Mouse (Mus musculus) v-Abl transformed pro-B cells (cell line): ENCODE measurements at regions not wholly inside any gene's neighbourhood (a gene's known extent, or its start where the extent isn't known, plus 50 kb on each side); places are given as distances from the start of the nearest gene placed in this dataset.
"Not testable (repeated sequence)": the region's sequence is repeated elsewhere in the genome, so short reads cannot be mapped to it uniquely, and the experiment has no call there.

ENCODE experiments used
- in situ Hi-C, 2 experiments: fragments of 400-800 bp; cut with MboI; formaldehyde crosslinking; loops; one replicate each; pipeline ENCODE4 v1.15.1; 2025; ENCODE audit not compliant: unreplicated experiment in 2 of 2

- in situ Hi-C loops = no loop called here
Observed at GRCm38 (mm10) chr5:102123285-102123684, 53.6 kb upstream of the Wdfy3 start.

GRCm38 (mm10) chr5:102126737-102127136, 57.0 kb upstream of the Wdfy3 start:
- in situ Hi-C loops = no loop called here

GRCm38 (mm10) chr5:102147991-102148390, 78.3 kb upstream of the Wdfy3 start:
- in situ Hi-C loops = no loop called here

- in situ Hi-C loops = loop anchor here (5.0 to 25.0 kb wide), 2 partner anchors 543 to 1788 kb away; no protein-coding TSS in a partner anchor
Observed at GRCm38 (mm10) chr5:102149481-102150129, 79.9 kb upstream of the Wdfy3 start.

- in situ Hi-C loops = loop anchor here (5.0 to 25.0 kb wide), 3 partner anchors 1493 to 1778 kb away; partner anchors contain the start of gene 1700016H13Rik (in 1 of the 2)
Observed at GRCm38 (mm10) chr5:102159621-102160020, 89.9 kb upstream of the Wdfy3 start.

GRCm38 (mm10) chr5:102167981-102168380, 98.3 kb upstream of the Wdfy3 start:
- in situ Hi-C loops = loop anchor here in 1 of 2 experiments (25.0 kb wide), 1 partner anchor 1769 kb away; no protein-coding TSS in a partner anchor

GRCm38 (mm10) chr5:102171808-102172207, 102.1 kb upstream of the Wdfy3 start:
- in situ Hi-C loops = loop anchor here in 1 of 2 experiments (25.0 kb wide), 1 partner anchor 1765 kb away; no protein-coding TSS in a partner anchor

GRCm38 (mm10) chr5:102180250-102180649, 110.5 kb upstream of the Wdfy3 start:
- in situ Hi-C loops = no loop called here

- in situ Hi-C loops = not testable (repeated sequence)
Observed at GRCm38 (mm10) chr5:102188951-102189350, 119.2 kb upstream of the Wdfy3 start.

- in situ Hi-C loops = loop anchor here (5.0 kb wide), 6 partner anchors 486 to 1456 kb away; no protein-coding TSS in a partner anchor
Observed at GRCm38 (mm10) chr5:102206456-102206855, 136.7 kb upstream of the Wdfy3 start.

- in situ Hi-C loops = loop anchor here (5.0 kb wide), 6 partner anchors 485 to 1455 kb away; no protein-coding TSS in a partner anchor
Observed at GRCm38 (mm10) chr5:102206953-102207352, 137.2 kb upstream of the Wdfy3 start.

GRCm38 (mm10) chr5:102213145-102213544, 143.4 kb upstream of the Wdfy3 start:
- in situ Hi-C loops = no loop called here

GRCm38 (mm10) chr5:102227131-102227530, 157.4 kb upstream of the Wdfy3 start:
- in situ Hi-C loops = no loop called here

GRCm38 (mm10) chr5:102242614-102243013, 172.9 kb upstream of the Wdfy3 start:
- in situ Hi-C loops = no loop called here

GRCm38 (mm10) chr5:102244706-102245105, 175.0 kb upstream of the Wdfy3 start:
- in situ Hi-C loops = no loop called here

- in situ Hi-C loops = no loop called here
Observed at GRCm38 (mm10) chr5:102248747-102249146, 179.0 kb upstream of the Wdfy3 start.

- in situ Hi-C loops = no loop called here
Observed at GRCm38 (mm10) chr5:102251076-102251475, 181.4 kb upstream of the Wdfy3 start.

GRCm38 (mm10) chr5:102253786-102254185, 184.1 kb upstream of the Wdfy3 start:
- in situ Hi-C loops = no loop called here

GRCm38 (mm10) chr5:102257104-102257503, 187.4 kb upstream of the Wdfy3 start:
- in situ Hi-C loops = no loop called here

GRCm38 (mm10) chr5:102261621-102262020, 191.9 kb upstream of the Wdfy3 start:
- in situ Hi-C loops = no loop called here

GRCm38 (mm10) chr5:102266451-102266850, 196.7 kb upstream of the Wdfy3 start:
- in situ Hi-C loops = no loop called here

- in situ Hi-C loops = no loop called here
Observed at GRCm38 (mm10) chr5:102267150-102267549, 197.4 kb upstream of the Wdfy3 start.
